Mouse (Mus musculus) intestine, embryonic 14.5 days (tissue): ENCODE measurements around the gene 4933406M09Rik. TPM values are rescaled to one million over a fixed set of nuclear protein-coding genes. Genes with fewer than 3 reads are reported as not detected.

ENCODE experiments used
- ATAC-seq: fragments of 200-750 bp; cut with Nextera tagmentation; replicated peaks from 2 replicates; pipeline ENCODE4 v1.8.0; 2017; ENCODE audit warnings: low read depth, moderate number of reproducible peaks, moderate TSS enrichment, moderate library complexity; ENCODE audit not compliant: low FRiP score, low TSS enrichment
- DNase-seq: peaks from one replicate; pipeline ENCODE4 v3.0.0-alpha.2; 2018; ENCODE audit warnings: low spot score
- H3K27ac ChIP-seq: fragments of 300-500 bp; sonication (generic); 2 replicates; pipeline ENCODE4 v1.5.1; 2014; ENCODE audit warnings: low read depth, mild to moderate bottlenecking, control low read depth
- H3K27me3 ChIP-seq: fragments of 300-500 bp; sonication (generic); replicated peaks from 2 replicates; pipeline ENCODE4 v1.6.1; 2014; ENCODE audit warnings: low read length, control low read depth; ENCODE audit not compliant: control insufficient read depth, insufficient read depth
- H3K36me3 ChIP-seq: fragments of 300-500 bp; sonication (generic); 2 replicates; pipeline ENCODE4 v1.6.1; 2014; ENCODE audit warnings: low read length, control low read depth; ENCODE audit not compliant: control insufficient read depth, insufficient read depth
- H3K4me1 ChIP-seq: fragments of 300-500 bp; sonication (generic); replicated peaks from 2 replicates; pipeline ENCODE4 v1.6.1; 2014; ENCODE audit warnings: low read length, control low read depth, mixed read lengths; ENCODE audit not compliant: control insufficient read depth, insufficient read depth
- H3K4me2 ChIP-seq: fragments of 300-500 bp; sonication (generic); 2 replicates; pipeline ENCODE4 v1.6.1; 2014; ENCODE audit warnings: low read length
- H3K4me3 ChIP-seq: fragments of 300-500 bp; sonication (generic); 2 replicates; pipeline ENCODE4 v1.5.1; 2014; ENCODE audit warnings: low read depth, low read length, control low read depth, mixed read lengths
- H3K9ac ChIP-seq: fragments of 300-500 bp; sonication (generic); 2 replicates; pipeline ENCODE4 v1.6.1; 2014; ENCODE audit warnings: mild to moderate bottlenecking, low read length
- H3K9me3 ChIP-seq: fragments of 300-500 bp; sonication (generic); 2 replicates; pipeline ENCODE4 v1.6.1; 2016; ENCODE audit warnings: low read length, control low read depth; ENCODE audit not compliant: control insufficient read depth
- WGBS: fragments of 180-500 bp; shearing (Covaris S2); extraction: QIAGEN DNeasy Blood & Tissue Kit; methylation state at CpG from one replicate; pipeline ENCODE4 v1.1.7; 2014; 5-methylcytosine and 5-hydroxymethylcytosine counted together
- polyA plus RNA-seq: library from polyadenylated mRNA; unstranded; fragments of >200 nt; fragmentation: Nextera tagmentation; extraction: Ambion mirVana; gene quantifications from 2 replicates; pipeline ENCODE4 v1.2.1, GENCODE M21; 2014

Gene 4933406M09Rik
- polyA plus RNA-seq, 1 experiment from 2014 or later, result not detected

- no peaks in the 10 kb centered on the region for H3K27me3 ChIP-seq
- H3K4me1 ChIP-seq, result no peaks in the 10 kb centered on the region
- ATAC-seq (no peak), DNase-seq (no peak)
- H3K9me3 ChIP-seq, result no peaks in the 10 kb centered on the region
- whole genome bisulfite sequencing, result 31% methylated on average over 5 of the region's 5 CpGs
- no peaks in the 10 kb centered on the region for H3K36me3 ChIP-seq
- no peak overlapping the region for H3K4me3 ChIP-seq
- no peak overlapping the region for H3K9ac ChIP-seq
- no peak overlapping the region for H3K4me2 ChIP-seq
- H3K27ac ChIP-seq, result no peak overlapping the region
These were observed 8.1 kb downstream of the 4933406M09Rik start for GRCm38 (mm10) chr1:134393827-134394226.

- 88% methylated on average over 12 of the region's 12 CpGs for WGBS
- Histone ChIP-seq H3K9me3 (0 out of 2 replicates have a peak, but pooled peaks cover 2% of the 10 kb centered on the region), H3K36me3 (no peaks in the 10 kb centered on the region), H3K27me3 (no peaks in the 10 kb centered on the region), H3K4me2 (no peak overlapping the region), H3K4me3 (no peak overlapping the region), H3K9ac (no peak overlapping the region), H3K27ac (no peak overlapping the region), H3K4me1 (no peaks in the 10 kb centered on the region)
- DNase-seq (no peak), ATAC-seq (no peak)
These were observed 12.5 kb downstream of the 4933406M09Rik start for GRCm38 (mm10) chr1:134398210-134398609.

GRCm38 (mm10) chr1:134399735-134400134, 14.0 kb downstream of the 4933406M09Rik start:
- H3K36me3 ChIP-seq, result no peaks in the 10 kb centered on the region
- WGBS, result 66% methylated on average over 5 of the region's 5 CpGs
- 0 out of 2 replicates have a peak, but pooled peaks cover 2% of the 10 kb centered on the region for H3K9me3 ChIP-seq
- H3K9ac ChIP-seq, result no peak overlapping the region
- no peak overlapping the region for H3K4me2 ChIP-seq
- H3K27ac ChIP-seq, result no peak overlapping the region
- no peaks in the 10 kb centered on the region for H3K4me1 ChIP-seq
- no peak overlapping the region for H3K4me3 ChIP-seq
- no peak for ATAC-seq
- H3K27me3 ChIP-seq, result no peaks in the 10 kb centered on the region
- no peak for DNase-seq

GRCm38 (mm10) chr1:134405509-134406413, 20.0 kb downstream of the 4933406M09Rik start, which contains the start of gene Cyb5r1:
Gene Cyb5r1 (plus strand): TSS chr1:134405559.
- Histone ChIP-seq H3K9me3 (no peaks in the 10 kb centered on the region), H3K27ac (peak within 1 kb of the TSS; percentile 8), H3K9ac (peak within 1 kb of the TSS; percentile 66), H3K4me3 (peak within 1 kb of the TSS; percentile 82), H3K4me2 (peak within 1 kb of the TSS; percentile 82), H3K27me3 (no peaks in the 10 kb centered on the region), H3K4me1 (peaks cover 7% of the 10 kb centered on the region), H3K36me3 (peaks cover 35% of the 10 kb centered on the region)
- DNase-seq (peak; percentile 95), ATAC-seq (peak; percentile 98)
- WGBS, result under 1% methylated on average over 43 of the region's 43 CpGs

- ATAC-seq (peak; percentile 21; the same call in 1 of the 2 replicates), DNase-seq (no peak)
- Histone ChIP-seq H3K4me1 (peaks cover 7% of the 10 kb centered on the region), H3K27ac (peak overlapping the region; percentile 8; the same call in 1 of the 2 replicates), H3K27me3 (no peaks in the 10 kb centered on the region), H3K9ac (peak overlapping the region; percentile 66), H3K36me3 (peaks cover 39% of the 10 kb centered on the region), H3K4me3 (peak overlapping the region; percentile 82), H3K9me3 (no peaks in the 10 kb centered on the region), H3K4me2 (peak overlapping the region; percentile 82)
- 28% methylated on average over 8 of the region's 8 CpGs for WGBS
These were observed 20.7 kb downstream of the 4933406M09Rik start for GRCm38 (mm10) chr1:134406414-134406771.

- Histone ChIP-seq H3K27me3 (no peaks in the 10 kb centered on the region), H3K9me3 (no peaks in the 10 kb centered on the region), H3K4me1 (peaks cover 7% of the 10 kb centered on the region), H3K4me3 (no peak overlapping the region), H3K27ac (no peak overlapping the region), H3K4me2 (no peak overlapping the region), H3K36me3 (peaks cover 39% of the 10 kb centered on the region), H3K9ac (no peak overlapping the region)
- ATAC-seq (no peak), DNase-seq (no peak)
- WGBS, result 72% methylated on average over 8 of the region's 8 CpGs
These were observed 22.3 kb downstream of the 4933406M09Rik start for GRCm38 (mm10) chr1:134408080-134408479.

- Histone ChIP-seq H3K27me3 (no peaks in the 10 kb centered on the region), H3K4me2 (no peak overlapping the region), H3K9ac (no peak overlapping the region), H3K27ac (no peak overlapping the region), H3K4me1 (peaks cover 16% of the 10 kb centered on the region), H3K36me3 (peaks cover 39% of the 10 kb centered on the region), H3K9me3 (no peaks in the 10 kb centered on the region), H3K4me3 (no peak overlapping the region)
- ATAC-seq, result no peak
- 92% methylated on average over 9 of the region's 9 CpGs for WGBS
- DNase-seq, result no peak
These were observed 26.2 kb downstream of the 4933406M09Rik start for GRCm38 (mm10) chr1:134411706-134412629.

GRCm38 (mm10) chr1:134414038-134414437, 28.3 kb downstream of the 4933406M09Rik start:
- peak overlapping the region; percentile 62 for H3K4me2 ChIP-seq
- ATAC-seq, result no peak
- H3K27ac ChIP-seq, result peak overlapping the region; percentile 94

More at GRCm38 (mm10) chr1:134414038-134414437, 28.3 kb downstream of the 4933406M09Rik start:
- Histone ChIP-seq H3K9me3 (no peaks in the 10 kb centered on the region), H3K27me3 (no peaks in the 10 kb centered on the region), H3K9ac (no peak overlapping the region), H3K36me3 (peaks cover 26% of the 10 kb centered on the region), H3K4me1 (peaks cover 33% of the 10 kb centered on the region), H3K4me3 (no peak overlapping the region)
- DNase-seq, result no peak
- WGBS, result 37% methylated on average over 2 of the region's 2 CpGs
